Mouse (Mus musculus) mesoderm, embryonic 11.5 days (tissue): ENCODE measurements at regions not wholly inside any gene's neighbourhood (a gene's known extent, or its start where the extent isn't known, plus 50 kb on each side); places are given as distances from the start of the nearest gene placed in this dataset.

Experiments used
- DNase-seq: peaks from one replicate; pipeline ENCODE4 v3.0.0-alpha.2; 2012; ENCODE audit warnings: low read depth, low spot score

DNA sequence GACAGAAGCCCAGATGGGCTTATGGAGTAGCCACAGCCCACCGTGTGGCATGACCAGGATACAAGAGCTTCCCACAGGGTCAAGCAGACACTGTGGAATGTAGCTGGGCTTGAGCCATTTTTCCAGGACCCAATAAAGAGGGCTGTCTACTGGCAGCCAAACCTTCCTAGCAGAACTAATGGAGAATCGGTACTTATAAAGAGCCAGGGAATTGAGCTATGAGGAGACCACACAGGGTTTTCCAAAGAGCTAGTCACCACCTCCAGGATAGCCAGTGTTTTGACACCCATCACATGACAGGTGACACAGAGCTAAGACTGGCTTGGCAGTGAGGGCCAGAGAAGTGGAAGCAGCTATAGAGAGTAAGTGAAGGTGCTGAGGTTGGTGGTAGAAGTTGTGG is 149.9 kb downstream of the Map2k4 start:
- no peak for DNase-seq

- no peak for DNase-seq
Measured at GRCm38 (mm10) chr11:65637206-65637605, 150.9 kb downstream of the Map2k4 start.

DNA sequence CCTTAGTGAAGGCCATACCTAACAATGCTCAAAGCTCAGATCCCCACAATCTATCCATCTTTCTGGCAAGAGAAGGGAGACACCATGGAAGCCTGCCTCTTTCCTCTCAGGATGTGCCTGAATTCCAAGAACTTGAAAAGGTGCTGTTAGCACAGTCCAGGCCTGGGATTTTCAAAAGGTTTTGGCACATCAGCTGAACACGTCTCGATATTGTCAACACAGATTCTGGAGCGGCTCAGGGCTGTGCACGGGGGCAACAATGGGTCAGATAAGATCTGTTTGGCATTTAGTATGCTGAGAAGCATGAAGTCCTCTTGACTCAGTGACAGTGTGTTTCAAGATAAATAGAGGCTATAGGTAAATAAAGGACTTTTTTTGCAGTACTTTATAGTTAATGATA is 152.8 kb downstream of the Map2k4 start:
- DNase-seq: no peak

- peak; percentile 24 for DNase-seq
Measured at GRCm38 (mm10) chr11:65631164-65631563, 156.9 kb downstream of the Map2k4 start.

GRCm38 (mm10) chr11:65630436-65630835 is 157.7 kb downstream of the Map2k4 start:
- no peak for DNase-seq

DNA sequence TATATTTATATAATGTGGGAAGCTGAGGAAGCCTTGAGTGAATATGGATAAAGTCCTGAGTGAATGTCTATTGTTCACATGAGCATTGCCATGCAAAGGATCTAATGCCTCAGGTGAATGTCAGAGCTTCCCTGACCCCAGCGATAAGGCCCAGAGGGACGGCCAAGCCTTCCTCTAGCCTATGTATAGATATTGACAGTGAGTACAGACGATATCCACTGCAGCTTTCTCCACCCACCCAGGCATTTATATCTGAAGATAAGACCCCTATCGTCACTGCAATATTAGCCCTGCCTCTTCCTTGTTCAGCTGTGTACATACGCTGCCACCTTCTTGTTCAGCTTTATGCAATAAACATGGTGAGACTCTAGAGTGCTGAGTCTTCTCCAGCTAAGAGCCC is 158.8 kb downstream of the Map2k4 start:
- DNase-seq: no peak

- DNase-seq: no peak
Measured at GRCm38 (mm10) chr11:65618976-65619375, 169.1 kb downstream of the Map2k4 start.

DNA sequence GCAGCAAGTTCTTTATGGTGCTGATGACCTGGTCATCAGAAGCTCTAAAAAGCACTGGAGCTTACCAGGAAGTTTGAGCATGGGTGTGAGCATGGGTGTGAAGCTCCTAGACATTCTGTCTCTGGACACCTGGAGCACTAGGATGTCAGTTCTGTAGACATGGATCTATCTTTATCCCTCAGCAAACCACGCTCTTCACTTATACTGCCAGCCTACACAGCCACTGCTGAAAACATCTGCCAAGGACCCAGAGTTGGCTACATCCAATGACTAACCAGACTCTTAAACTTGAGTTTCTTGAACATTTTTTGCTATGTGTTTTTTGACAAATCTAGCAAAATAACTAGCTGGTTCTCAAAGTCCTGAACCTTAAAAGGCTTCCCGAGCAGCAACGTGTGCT is 177.6 kb downstream of the Map2k4 start:
- no peak for DNase-seq

- DNase-seq: no peak
Measured at GRCm38 (mm10) chr11:65609056-65609455, 179.0 kb downstream of the Map2k4 start.

DNA sequence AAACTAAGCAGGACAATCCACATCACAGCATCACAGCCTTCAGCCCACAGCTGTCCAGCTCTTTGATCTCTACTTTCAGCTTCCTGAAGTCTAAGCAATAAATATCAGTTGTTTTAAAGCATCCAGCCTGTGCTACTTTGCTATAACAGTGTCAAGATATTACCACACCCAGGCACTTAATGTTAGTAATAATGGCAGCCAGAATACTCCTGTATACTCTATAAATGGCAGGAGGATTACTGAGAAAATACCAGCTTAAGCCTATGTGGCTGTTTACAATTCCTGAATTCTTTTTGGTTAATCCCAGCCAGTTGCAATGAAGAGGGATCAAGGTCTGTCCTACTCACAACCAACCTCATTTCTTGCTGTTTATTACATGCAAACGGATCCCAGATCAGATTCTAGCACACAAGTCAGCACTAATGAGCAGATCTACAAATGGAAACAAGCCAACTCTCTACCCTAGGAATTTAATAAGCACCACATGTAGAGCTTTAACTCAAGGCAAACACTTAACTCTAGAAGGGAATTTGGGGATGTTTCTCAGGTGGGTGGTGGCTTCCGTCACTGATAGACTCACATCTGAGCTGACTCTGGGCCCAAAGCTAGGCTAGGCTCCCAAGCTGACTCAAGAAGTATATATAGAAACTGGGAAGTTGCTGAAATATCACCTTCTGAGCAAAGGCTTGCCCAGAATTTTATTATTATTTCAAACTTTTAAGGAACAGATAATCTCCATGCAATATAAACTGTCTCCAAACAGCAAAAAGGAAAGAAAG is 190.6 kb downstream of the Map2k4 start:
- no peak for DNase-seq

DNA sequence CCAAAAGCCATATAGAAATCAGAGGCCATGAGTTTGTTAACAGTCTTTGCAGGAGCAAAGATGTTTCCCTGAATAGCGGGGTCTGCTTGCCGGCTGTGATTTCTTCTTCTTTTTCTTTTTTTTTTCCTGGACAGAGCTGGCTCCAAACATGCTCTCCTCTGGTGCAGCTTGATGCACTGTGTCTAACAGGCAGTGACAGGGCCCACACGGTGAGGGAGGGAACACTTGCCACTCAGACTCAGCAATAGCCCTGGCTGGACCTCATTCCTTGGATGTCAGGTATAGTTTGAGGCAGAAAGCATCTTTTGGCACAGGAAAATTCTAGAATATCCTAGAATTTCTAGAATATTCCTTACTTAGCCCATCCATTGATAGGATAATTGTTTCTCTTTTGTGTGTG is 199.6 kb downstream of the Map2k4 start:
- DNase-seq: no peak

DNA sequence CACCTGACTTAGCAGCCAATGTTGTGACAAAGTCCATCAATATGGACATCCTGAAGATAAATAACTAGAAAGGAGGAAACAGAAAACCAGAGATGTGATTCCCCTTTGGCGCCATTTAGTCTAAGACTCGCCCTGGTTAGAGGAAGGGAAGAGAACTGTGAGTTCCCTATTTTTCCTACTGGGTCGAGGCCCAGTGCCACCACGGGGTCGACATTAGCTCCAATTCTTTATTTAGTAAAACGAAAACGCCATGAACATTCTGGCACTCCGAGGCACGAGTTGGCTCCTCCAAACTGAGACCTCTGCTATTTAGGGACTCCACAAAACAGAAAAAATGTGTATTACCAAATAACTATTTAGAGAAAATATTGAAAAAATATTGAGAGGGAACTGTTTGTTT is 220.3 kb downstream of the Map2k4 start:
- no peak for DNase-seq

GRCm38 (mm10) chr11:65558236-65558635 is 229.9 kb downstream of the Map2k4 start:
- no peak for DNase-seq

DNA sequence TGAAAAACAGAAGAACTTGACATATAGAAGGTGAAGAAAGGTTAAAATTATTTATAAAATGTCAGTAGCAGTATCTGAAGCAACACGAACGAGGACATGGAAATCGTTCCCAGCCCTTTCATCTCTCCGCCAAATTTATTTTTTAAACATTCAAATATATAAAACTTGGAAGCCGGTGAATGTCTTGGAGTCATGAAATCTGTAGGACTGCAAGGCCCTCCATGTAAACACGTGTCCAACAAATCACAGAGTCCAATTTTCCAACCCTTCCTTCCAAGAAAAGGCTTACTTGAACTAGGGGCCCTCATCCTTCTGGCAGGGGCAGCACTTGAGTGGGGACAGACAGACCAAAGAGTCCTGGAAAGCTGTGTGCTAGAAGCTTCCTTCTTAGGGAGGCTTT is 237.0 kb downstream of the Map2k4 start:
- no peak for DNase-seq

DNA sequence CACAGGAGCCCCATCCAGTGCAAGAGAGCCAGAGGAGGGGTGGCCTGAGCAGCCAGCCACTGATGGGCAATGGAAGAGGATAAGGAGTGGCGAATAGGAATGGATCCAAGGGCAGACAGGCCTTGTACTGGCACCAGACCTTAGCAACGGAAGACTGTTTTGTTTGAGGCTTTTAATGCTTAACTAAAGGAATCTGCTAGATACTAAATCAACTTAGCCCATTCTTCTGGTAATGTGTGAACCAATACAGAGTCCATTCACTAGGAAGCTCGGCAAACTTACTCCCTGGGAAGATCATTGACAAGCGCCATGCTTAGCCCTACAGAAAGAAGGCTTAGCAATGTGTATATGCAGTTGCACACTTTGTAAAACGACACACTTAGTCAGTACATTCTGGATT is 243.8 kb downstream of the Map2k4 start:
- DNase-seq: no peak

GRCm38 (mm10) chr11:65543581-65543980 is 244.5 kb downstream of the Map2k4 start:
- no peak for DNase-seq

GRCm38 (mm10) chr11:65537046-65537630 is 251.0 kb downstream of the Map2k4 start:
- no peak for DNase-seq

DNA sequence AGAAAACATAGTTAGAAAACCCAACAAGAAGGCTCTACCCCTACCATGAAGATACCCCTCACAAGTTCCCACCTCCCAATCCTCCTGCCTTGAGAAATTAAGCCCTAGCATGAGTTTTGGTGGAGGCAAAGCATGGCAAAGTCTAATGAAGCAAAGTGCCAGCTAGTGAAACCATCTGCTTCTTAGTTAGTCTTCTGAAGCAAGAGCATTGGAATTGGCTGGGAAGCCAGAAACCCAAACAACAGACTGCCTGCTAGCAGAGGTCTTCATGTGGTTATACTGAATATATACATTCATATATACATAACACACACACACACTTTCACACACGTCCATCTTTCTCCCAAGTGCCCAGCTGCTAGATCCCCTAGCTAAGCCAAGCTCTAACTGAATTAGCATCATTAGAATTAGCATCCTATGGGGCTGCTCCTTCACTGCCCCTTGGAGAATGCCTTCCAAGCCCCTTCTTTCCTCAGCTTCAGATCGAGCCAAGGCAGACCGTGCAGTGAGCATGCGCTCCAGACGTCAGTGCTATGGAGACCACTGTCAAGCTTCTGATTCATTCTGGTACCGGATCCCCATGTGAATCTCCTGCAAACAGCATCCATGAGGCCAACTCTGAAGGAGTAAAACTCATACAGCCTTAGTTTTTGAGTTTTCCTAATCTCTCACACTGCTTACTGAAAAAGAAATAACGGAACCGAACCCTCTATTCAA is 252.2 kb downstream of the Map2k4 start:
- no peak for DNase-seq

DNA sequence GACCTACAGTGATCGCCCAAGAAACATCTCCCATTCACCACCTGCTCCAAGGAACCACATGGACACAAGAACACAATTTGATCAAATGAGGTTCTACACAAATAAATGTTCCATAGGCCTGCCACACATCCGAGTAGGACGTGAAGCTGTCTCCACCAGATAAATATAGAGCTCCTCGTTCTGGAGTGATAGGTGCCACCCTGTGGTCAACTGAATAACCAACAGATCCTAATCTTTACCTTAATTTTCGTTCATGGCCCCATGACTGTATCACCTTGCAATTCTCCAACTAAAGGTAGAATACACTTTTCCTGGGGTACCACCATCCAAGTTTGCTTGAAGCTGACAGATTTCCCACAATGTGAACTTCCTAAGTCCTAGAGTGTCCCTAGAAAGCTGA is 257.4 kb downstream of the Map2k4 start:
- no peak for DNase-seq

DNA sequence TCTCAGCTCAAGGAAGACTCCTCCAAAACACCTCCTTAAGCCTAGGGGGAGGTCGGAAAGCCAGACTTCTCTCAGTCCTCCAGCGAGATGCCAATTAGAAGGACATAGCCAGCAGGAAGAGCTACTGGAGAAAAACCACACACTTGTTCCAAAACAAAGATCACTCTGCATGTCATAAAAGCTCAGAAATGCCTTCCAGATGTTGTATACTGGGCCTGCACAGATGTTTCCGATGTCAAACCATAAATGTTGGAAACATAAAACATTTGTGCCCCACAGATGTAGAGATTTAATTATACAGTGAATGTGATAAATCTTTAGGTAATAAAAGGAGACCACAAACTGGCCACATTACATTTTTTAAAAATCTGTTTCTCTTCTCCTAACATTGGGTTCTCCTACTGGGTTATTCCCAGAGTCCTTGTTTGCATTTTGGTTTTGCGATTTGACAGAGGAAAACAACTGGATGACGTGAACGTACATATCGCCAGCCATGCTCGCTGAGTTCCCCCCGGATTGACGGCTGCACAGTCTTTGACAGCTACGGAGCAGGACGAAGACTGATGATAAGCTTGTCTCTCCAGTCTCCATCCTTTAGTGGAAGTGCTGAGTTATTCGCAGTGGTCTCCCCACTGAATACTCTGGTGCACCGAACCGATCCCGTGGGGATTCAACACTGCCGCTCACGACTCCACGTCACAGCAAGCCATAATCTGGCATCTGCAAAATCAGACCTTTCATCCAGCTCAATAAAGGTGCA is 235.5 kb upstream of the Myocd start:
- peak; percentile 30 for DNase-seq

DNA sequence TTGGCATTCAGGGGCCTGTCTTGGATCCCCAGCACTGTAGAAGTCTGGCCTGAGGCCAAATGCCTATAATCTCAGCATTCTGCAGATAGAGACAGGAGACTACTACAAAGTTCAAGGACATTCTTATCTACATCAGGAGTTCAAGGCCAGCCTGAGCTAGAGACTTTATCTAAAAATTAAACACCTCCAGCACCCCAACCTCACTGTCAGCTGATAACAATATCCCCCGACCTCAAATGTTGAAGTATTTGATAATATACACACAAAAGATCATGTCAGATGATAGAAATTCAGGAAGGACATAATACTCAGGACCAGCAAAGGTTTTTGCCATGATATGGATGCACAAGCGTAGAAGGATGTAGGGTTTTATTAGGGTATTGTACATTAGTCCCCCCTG is 228.2 kb upstream of the Myocd start:
- no peak for DNase-seq

DNA sequence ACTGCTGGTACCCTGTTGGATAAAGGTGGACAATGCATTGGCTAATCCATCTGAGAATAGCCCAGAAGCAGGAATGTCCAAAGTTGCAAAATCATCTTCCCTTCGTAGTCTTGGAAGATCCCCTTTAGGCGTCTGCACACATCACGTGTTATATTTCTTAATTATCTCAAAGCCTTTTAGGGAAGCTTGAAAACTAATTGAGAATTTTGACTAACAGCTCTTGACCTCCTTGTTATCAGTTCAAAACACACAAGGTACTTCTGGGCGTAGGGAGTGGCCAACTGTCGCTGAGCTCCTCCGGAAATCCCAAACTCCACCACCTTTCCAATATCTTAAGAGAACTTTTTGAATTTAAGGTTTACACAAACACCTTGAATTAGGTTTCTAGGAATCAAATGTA is 227.6 kb upstream of the Myocd start:
- no peak for DNase-seq
